Mouse (Mus musculus) CH12.LX (cell line): ENCODE results near the gene Amotl1. TPM values are rescaled to one million over a fixed set of nuclear protein-coding genes. Genes with fewer than 3 reads are reported as not detected.

ENCODE experiments used
- DNase-seq: peaks from one replicate; pipeline ENCODE4 v3.0.0-alpha.2; 2013; ENCODE audit errors: extremely low read depth
- H3K27ac ChIP-seq: 2 replicates; pipeline ENCODE4 v1.5.1; 2012; ENCODE audit warnings: low read depth, mild to moderate bottlenecking, control low read depth, moderate library complexity; ENCODE audit not compliant: insufficient read depth
- H3K27me3 ChIP-seq: replicated peaks from 2 replicates; pipeline ENCODE3; 2012; ENCODE audit warnings: inconsistent platforms
- H3K36me3 ChIP-seq, 2 experiments: replicated peaks in 1 of 2; 2 replicates each; pipeline versions ENCODE3 to v1.6.1; 2012; ENCODE audit warnings: inconsistent platforms in 1 of 2, low read length in 1 of 2, mild to moderate bottlenecking in 1 of 2, mixed read lengths in 1 of 2, moderate library complexity in 1 of 2; ENCODE audit not compliant: control insufficient read depth in 1 of 2, insufficient read depth in 1 of 2
- H3K4me1 ChIP-seq, 2 experiments: 2 replicates each; pipeline ENCODE4 v1.6.1; 2012; ENCODE audit warnings: inconsistent platforms in 1 of 2, moderate library complexity in 1 of 2; ENCODE audit not compliant: insufficient read depth in 2 of 2, control insufficient read depth in 1 of 2
- H3K4me2 ChIP-seq: 2 replicates; pipeline ENCODE4 v1.6.1; 2012; ENCODE audit warnings: low read depth, mild to moderate bottlenecking, control low read depth; ENCODE audit not compliant: poor library complexity, insufficient read depth, severe bottlenecking
- H3K4me3 ChIP-seq, 3 experiments: fragments of 150-350 bp in 1 of 3; sonication (generic) in 1 of 3; replicated peaks in 1 of 3; 2 replicates each; pipeline versions ENCODE3 to v1.5.1; 2011 to 2012; ENCODE audit warnings: low read depth in 2 of 3, low read length in 2 of 3, mild to moderate bottlenecking in 2 of 3, moderate library complexity in 2 of 3, control low read depth in 1 of 3, improper control_type of control experiment in 1 of 3, inconsistent platforms in 1 of 3, mixed read lengths in 1 of 3; ENCODE audit not compliant: poor library complexity in 1 of 3
- H3K79me2 ChIP-seq: replicated peaks from 2 replicates; pipeline ENCODE4 v1.6.1; 2012; ENCODE audit warnings: mild to moderate bottlenecking, moderate library complexity; ENCODE audit not compliant: control insufficient read depth, poor library complexity, insufficient read depth, severe bottlenecking; ENCODE audit errors: extremely low read depth
- H3K9ac ChIP-seq: 2 replicates; pipeline ENCODE4 v1.6.1; 2012; ENCODE audit warnings: low read depth, mild to moderate bottlenecking, control low read depth, moderate library complexity; ENCODE audit not compliant: insufficient read depth
- H3K9me3 ChIP-seq: replicated peaks from 2 replicates; pipeline ENCODE3; 2012; ENCODE audit warnings: low read length, inconsistent platforms, mixed read lengths
- BHLHE40 ChIP-seq: IDR thresholded peaks from 2 replicates; pipeline ENCODE4 v1.6.1; 2011; ENCODE audit warnings: mild to moderate bottlenecking, low read depth, low read length, improper control_type of control experiment
- CHD1 ChIP-seq: IDR thresholded peaks from 2 replicates; pipeline ENCODE4 v1.6.1; 2012; ENCODE audit warnings: low read depth, low read length, improper control_type of control experiment, inconsistent platforms
- CHD2 ChIP-seq: IDR thresholded peaks from 2 replicates; pipeline ENCODE4 v1.6.1; 2011; ENCODE audit warnings: low read length, improper control_type of control experiment
- ELF1 ChIP-seq: IDR thresholded peaks from 2 replicates; pipeline ENCODE4 v1.6.1; 2014; ENCODE audit warnings: low read depth, mild to moderate bottlenecking, inconsistent platforms, low read length, improper control_type of control experiment
- EP300 ChIP-seq: IDR thresholded peaks from 2 replicates; pipeline ENCODE4 v1.6.1; 2011; ENCODE audit warnings: low read length, improper control_type of control experiment
- ETS1 ChIP-seq: conservative IDR thresholded peaks from 2 replicates; pipeline ENCODE4 v1.6.1; 2012; ENCODE audit warnings: low read depth, mild to moderate bottlenecking, inconsistent platforms, low read length, improper control_type of control experiment, moderate library complexity
- GABPA ChIP-seq: IDR thresholded peaks from 2 replicates; pipeline ENCODE4 v1.6.1; 2012; ENCODE audit warnings: low read depth, low read length, improper control_type of control experiment, inconsistent platforms; ENCODE audit not compliant: insufficient replicate concordance
- JUND ChIP-seq: conservative IDR thresholded peaks from 2 replicates; pipeline ENCODE4 v1.6.1; 2011; ENCODE audit warnings: low read depth, low read length, improper control_type of control experiment
- KAT2A ChIP-seq: IDR thresholded peaks from 2 replicates; pipeline ENCODE4 v1.6.1; 2012; ENCODE audit warnings: low read length, improper control_type of control experiment, inconsistent platforms; ENCODE audit not compliant: insufficient replicate concordance
- MAFK ChIP-seq: IDR thresholded peaks from 2 replicates; pipeline ENCODE4 v1.6.1; 2011; ENCODE audit warnings: low read length, improper control_type of control experiment; ENCODE audit not compliant: insufficient replicate concordance
- MAX ChIP-seq: IDR thresholded peaks from 2 replicates; pipeline ENCODE4 v1.6.1; 2011; ENCODE audit warnings: low read length, improper control_type of control experiment
- NRF1 ChIP-seq: IDR thresholded peaks from 2 replicates; pipeline ENCODE4 v1.6.1; 2014; ENCODE audit warnings: low read depth, mild to moderate bottlenecking, inconsistent platforms, low read length, improper control_type of control experiment, moderate library complexity
- POLR2A ChIP-seq: IDR thresholded peaks from 2 replicates; pipeline ENCODE4 v1.6.1; 2011; ENCODE audit warnings: low read depth, mild to moderate bottlenecking, improper control_type of control experiment, low read length
- SMC3 ChIP-seq: IDR thresholded peaks from 2 replicates; pipeline ENCODE4 v1.6.1; 2011; ENCODE audit warnings: low read depth, low read length, improper control_type of control experiment
- TCF12 ChIP-seq: IDR thresholded peaks from 2 replicates; pipeline ENCODE4 v1.6.1; 2014; ENCODE audit warnings: low read depth, mild to moderate bottlenecking, inconsistent platforms, low read length, improper control_type of control experiment
- ZKSCAN1 ChIP-seq: IDR thresholded peaks from 2 replicates; pipeline ENCODE4 v1.6.1; 2012; ENCODE audit warnings: low read depth, inconsistent platforms, low read length, improper control_type of control experiment, borderline replicate concordance
- ZMIZ1 ChIP-seq: IDR thresholded peaks from 2 replicates; pipeline ENCODE4 v1.6.1; 2012; ENCODE audit warnings: low read depth, mild to moderate bottlenecking, inconsistent platforms, low read length, improper control_type of control experiment
- dilution Hi-C: fragments of 300-500 bp; cut with MboI; formaldehyde crosslinking; loops from 2 replicates; pipeline ENCODE4 v1.14.3; 2020; ENCODE audit warnings: low sequenced_read_pairs; ENCODE audit not compliant: extremely low pct_unique_long_range_greater_than_20kb, extremely low pct_ligation_motif_present
- in situ Hi-C: fragments of 300-500 bp; cut with MboI; formaldehyde crosslinking; loops from 3 replicates; pipeline ENCODE4 v1.14.3; 2019; ENCODE audit warnings: low sequenced_read_pairs, low pct_ligation_motif_present, low pct_unique_long_range_greater_than_20kb, mixed read lengths
- polyA plus RNA-seq: library from polyadenylated mRNA; unstranded; fragments of >175 nt; gene quantifications from 2 replicates; pipeline ENCODE4 v1.2.1, GENCODE M21; 2012; ENCODE audit warnings: low read depth; ENCODE audit not compliant: insufficient read length
- total RNA-seq, 2 experiments: library from RNA; depleted of rRNA; stranded (reverse); fragments of 300-350 nt in 1 of 2; fragments of >200 nt in 1 of 2; gene quantifications; 2 replicates each; pipeline ENCODE4 v1.2.3; 2012 to 2014

Amotl1 gene
- total and polyA plus RNA-seq, 3 experiments, result 0.93 to 2.7 (median 1.2) TPM

- no peak overlapping the region for H3K9ac ChIP-seq
- no peak for TF ChIP-seq CHD1
- no peak for TF ChIP-seq CHD2
- TF ChIP-seq ETS1, result no peak
- no peak for TF ChIP-seq SMC3
- TF ChIP-seq GABPA, result no peak
- TF ChIP-seq MAFK, result no peak
- TF ChIP-seq NRF1, result no peak
- TF ChIP-seq, all 38 proteins: peak for 0
- Histone ChIP-seq H3K27me3 (no peaks in the 10 kb centered on the region), H3K36me3 (peaks cover 0 to 36% of the 10 kb centered on the region in 2 experiments), H3K4me3 (no peak overlapping the region), H3K27ac (no peak overlapping the region), H3K4me2 (no peak overlapping the region), H3K9me3 (no peaks in the 10 kb centered on the region), H3K4me1 (peaks cover 3 to 4% of the 10 kb centered on the region in 2 experiments; a peak in 1 of 4 replicates), H3K79me2 (no peaks in the 10 kb centered on the region)
- in situ Hi-C loops, result no loop called here
- no peak for DNase-seq
- dilution Hi-C loops, result no loop called here
Measured at GRCm38 (mm10) chr9:14595893-14596292, 49.0 kb downstream of the Amotl1 start.

- DNase-seq, result no peak
- dilution Hi-C loops (no loop called here), in situ Hi-C loops (loop anchor here (5.0 kb wide), 1 partner anchor 33 kb away; no protein-coding TSS in a partner anchor)
- no peak overlapping the region for H3K27ac ChIP-seq
- H3K9me3 ChIP-seq, result no peaks in the 10 kb centered on the region
- peaks cover 3 to 4% of the 10 kb centered on the region in 2 experiments; a peak in 1 of 4 replicates for H3K4me1 ChIP-seq
- no peak for TF ChIP-seq TCF12
- TF ChIP-seq ZMIZ1, result no peak
- no peak for TF ChIP-seq POLR2A
- no peak for TF ChIP-seq JUND
- no peak for TF ChIP-seq BHLHE40
- no peak for TF ChIP-seq MAX
- no peak for TF ChIP-seq EP300
- TF ChIP-seq KAT2A, result no peak
- no peak for TF ChIP-seq ZKSCAN1
- TF ChIP-seq ELF1, result no peak
- no peak for TF ChIP-seq GABPA
- no peaks in the 10 kb centered on the region for H3K27me3 ChIP-seq
- H3K4me2 ChIP-seq, result no peak overlapping the region
- no peaks in the 10 kb centered on the region for H3K79me2 ChIP-seq
- no peak overlapping the region for H3K4me3 ChIP-seq
- no peak overlapping the region for H3K9ac ChIP-seq
- H3K36me3 ChIP-seq, result peaks cover 0 to 39% of the 10 kb centered on the region in 2 experiments
Measured at GRCm38 (mm10) chr9:14593880-14594279, 51.0 kb downstream of the Amotl1 start.
